In the genomic region with DNA sequence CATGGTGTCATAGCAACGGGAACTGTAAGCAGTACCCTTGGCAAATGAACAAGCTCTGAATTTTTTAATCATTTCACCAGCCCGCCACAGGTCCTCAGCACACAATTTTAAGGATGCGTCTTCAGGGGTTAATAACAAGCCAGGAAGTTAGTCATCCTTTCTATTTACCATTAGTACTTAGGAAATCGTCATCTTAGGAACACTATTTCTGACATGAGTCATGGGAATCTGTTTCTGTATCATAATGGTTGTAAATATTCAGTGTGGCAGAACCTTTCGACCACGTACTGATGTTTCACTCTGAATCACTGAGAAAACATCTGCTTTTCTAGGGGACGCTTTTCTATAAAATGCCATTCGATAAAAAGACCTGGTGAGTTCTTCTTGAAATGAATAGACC, we compare ENCODE assay signal across 29 mouse cellular contexts.
DNase-seq lines count a peak whose midpoint lies in the region; ATAC-seq and TF ChIP-seq lines count a peak whose summit lies in the region.
"Had no signal": no experiment of that assay in that cellular context is flagged by ENCODE, and none has a peak within 500 bp of the region (broad histone marks: within the 10 kb centered on the region; RNA-seq: fewer than 3 reads in every experiment).

No protein-coding gene starts in this region.

- H3K4me3 ChIP-seq in embryonic fibroblast, embryonic 13.5 days (ENCODE audit: insufficient read depth, low read length), result no peak overlapping the region
- H3K4me3 ChIP-seq: embryonic facial prominence, embryonic 12.5 days; embryonic facial prominence, embryonic 15.5 days; erythroblast, embryonic 14.5 days; forebrain, embryonic 12.5 days; heart, embryonic 12.5 days; heart, embryonic 15.5 days; hindbrain, embryonic 15.5 days had no signal

- H3K4me1 ChIP-seq in embryonic fibroblast, embryonic 13.5 days (ENCODE audit: control insufficient read depth, insufficient read depth, low read length), result no peaks in the 10 kb centered on the region
- H3K4me1 ChIP-seq: embryonic facial prominence, embryonic 12.5 days; embryonic facial prominence, embryonic 15.5 days; forebrain, embryonic 12.5 days; hindbrain, embryonic 15.5 days had no signal

- no peak for TF ChIP-seq POLR2A in embryonic fibroblast, embryonic 13.5 days (IDR thresholded peaks at IDR 0.05; ENCODE audit: low read depth, low read length)

- no peak for ATAC-seq in megakaryocyte, adult 5-6 weeks (ENCODE audit: poor library complexity, severe bottlenecking)
- ATAC-seq: activated CD4-positive, CD25-positive, alpha-beta regulatory T cell, adult 4 months; forebrain, embryonic 16.5 days; intestine, postnatal 0 days had no signal

- TF ChIP-seq CTCF in embryonic fibroblast, embryonic 13.5 days (IDR thresholded peaks at IDR 0.05; ENCODE audit: borderline replicate concordance, insufficient read depth, low read length), result no peak

- H3K27ac ChIP-seq in embryonic fibroblast, embryonic 13.5 days (ENCODE audit: insufficient read depth, low read length), result peak overlapping the region; percentile 50
- H3K27ac ChIP-seq: embryonic facial prominence, embryonic 12.5 days; embryonic facial prominence, embryonic 15.5 days; forebrain, embryonic 12.5 days; heart, embryonic 15.5 days; hindbrain, embryonic 15.5 days had no signal

- peak; percentile 86 for DNase-seq in 3T3-L1 (ENCODE audit: low read depth, low spot score)
- peak; percentile 25 for DNase-seq in A20 (ENCODE audit: low read depth, low spot score)
- peak; percentile 52 for DNase-seq in Muller cell, postnatal 12 days (ENCODE audit: inconsistent ontology term)
- no peak for DNase-seq in right cerebral cortex, postnatal 4 days
- DNase-seq in right cerebral cortex, adult 18-20 months, result no peak
- no peak for DNase-seq in MN1 (ENCODE audit: low spot score)
- DNase-seq: adrenal gland, postnatal 10 days; adrenal gland, postnatal 36 days; cerebellum, adult 18-20 months; cerebellum, adult 9-10 months; cerebellum, postnatal 14 days; gastrocnemius, postnatal 10 days; gastrocnemius, postnatal 36 days; heart, adult 18-20 months; heart, postnatal 10 days; heart, postnatal 4 days; kidney, adult 2 months had no signal

Comparison
In these comparisons a context has a peak if more than half of its experiments do, and no peak if none do; other contexts are left out.
1. DNase-seq: peak in 3T3-L1 (single experiment), A20 (single experiment) and Muller cell, postnatal 12 days (single experiment); none in right cerebral cortex, postnatal 4 days (single experiment), right cerebral cortex, adult 18-20 months (single experiment) and MN1 (single experiment).